Mouse (Mus musculus) induced T-regulatory cell, adult 2 months (primary cell): Measurements from ENCODE around the gene Snrpd2.
"Not testable (repeated sequence)": the region's sequence is repeated elsewhere in the genome, so short reads cannot be mapped to it uniquely, and the experiment has no call there.

Experiments
- DNase-seq: peaks from one replicate; pipeline ENCODE4 v3.0.0-alpha.2; 2012; ENCODE audit warnings: low read depth

Gene Snrpd2

GRCm38 (mm10) chr7:19148875-19149541 lies 514 bp upstream of the Snrpd2 start, which contains the start of gene Qpctl:
TSS of gene Qpctl (minus strand) at chr7:19149291.
- peak; percentile 100 for DNase-seq

GRCm38 (mm10) chr7:19151121-19151520 lies 1.6 kb downstream of the Snrpd2 start:
- not testable (repeated sequence) for DNase-seq

GRCm38 (mm10) chr7:19154796-19155195 lies 5.3 kb downstream of the Snrpd2 start:
- no peak for DNase-seq

GRCm38 (mm10) chr7:19155825-19156475 lies 6.4 kb downstream of the Snrpd2 start:
- no peak for DNase-seq

GRCm38 (mm10) chr7:19157160-19157800 lies 7.8 kb downstream of the Snrpd2 start:
- DNase-seq, result peak; percentile 93

GRCm38 (mm10) chr7:19158601-19159000 lies 9.1 kb downstream of the Snrpd2 start:
- no peak for DNase-seq

- no peak for DNase-seq
These were observed 9.9 kb downstream of the Snrpd2 start for GRCm38 (mm10) chr7:19159411-19159810.

- peak; percentile 61 for DNase-seq
These were observed 10.6 kb downstream of the Snrpd2 start for GRCm38 (mm10) chr7:19160115-19160514.

GRCm38 (mm10) chr7:19162928-19163327 lies 13.4 kb downstream of the Snrpd2 start:
- DNase-seq, result no peak

GRCm38 (mm10) chr7:19163752-19164151 lies 14.2 kb downstream of the Snrpd2 start:
- DNase-seq, result no peak

- DNase-seq, result no peak
These were observed 14.7 kb downstream of the Snrpd2 start for GRCm38 (mm10) chr7:19164189-19164588.

- peak; percentile 81 for DNase-seq
These were observed 15.5 kb downstream of the Snrpd2 start for GRCm38 (mm10) chr7:19164978-19165377.

GRCm38 (mm10) chr7:19165656-19166423 lies 16.3 kb downstream of the Snrpd2 start, which contains the start of gene Gipr:
TSS of gene Gipr (minus strand) at chr7:19166127.
- DNase-seq, result no peak

GRCm38 (mm10) chr7:19166990-19167389 lies 17.5 kb downstream of the Snrpd2 start:
- no peak for DNase-seq

GRCm38 (mm10) chr7:19169506-19169905 lies 20.0 kb downstream of the Snrpd2 start:
- DNase-seq, result no peak

- no peak for DNase-seq
These were observed 20.6 kb downstream of the Snrpd2 start for GRCm38 (mm10) chr7:19170142-19170541.

GRCm38 (mm10) chr7:19171831-19172230 lies 22.3 kb downstream of the Snrpd2 start:
- no peak for DNase-seq

GRCm38 (mm10) chr7:19172874-19173273 lies 23.4 kb downstream of the Snrpd2 start:
- DNase-seq, result peak; percentile 75

- peak; percentile 73 for DNase-seq
These were observed 26.4 kb downstream of the Snrpd2 start, which contains the start of gene Eml2 for GRCm38 (mm10) chr7:19175708-19176515. TSS of gene Eml2 (plus strand) at chr7:19176421.

- DNase-seq, result no peak
These were observed 27.0 kb downstream of the Snrpd2 start for GRCm38 (mm10) chr7:19176516-19176947.

GRCm38 (mm10) chr7:19177216-19177615 lies 27.7 kb downstream of the Snrpd2 start:
- DNase-seq, result peak; percentile 5
